Mouse (Mus musculus) Muller cell, postnatal 12 days (primary cell): ENCODE results near the gene Eid1.

ENCODE experiments used
- DNase-seq: peaks from one replicate; pipeline ENCODE4 v3.0.0-alpha.2; 2015; ENCODE audit errors: inconsistent ontology term

The Eid1 gene

DNA sequence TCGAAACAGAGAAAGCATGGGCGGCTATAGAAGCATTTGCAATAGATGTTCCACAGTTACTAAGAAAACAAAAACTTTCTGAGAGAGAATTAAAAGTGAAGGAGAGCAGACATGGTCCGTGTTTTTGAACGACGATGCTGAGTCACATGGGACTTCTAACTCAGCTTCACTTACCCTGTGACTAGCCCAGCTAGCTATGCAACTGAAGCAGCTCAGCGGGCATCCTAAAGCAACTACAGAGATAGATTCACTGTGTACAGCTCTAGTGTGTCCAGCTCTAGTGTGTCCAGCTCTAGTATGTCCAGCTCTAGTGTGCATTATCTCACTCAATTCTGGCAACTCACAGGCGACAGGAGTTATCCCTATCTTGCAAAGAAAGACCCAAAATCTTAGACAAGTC, 5.2 kb upstream of the Eid1 start:
- DNase-seq, result no peak

DNA sequence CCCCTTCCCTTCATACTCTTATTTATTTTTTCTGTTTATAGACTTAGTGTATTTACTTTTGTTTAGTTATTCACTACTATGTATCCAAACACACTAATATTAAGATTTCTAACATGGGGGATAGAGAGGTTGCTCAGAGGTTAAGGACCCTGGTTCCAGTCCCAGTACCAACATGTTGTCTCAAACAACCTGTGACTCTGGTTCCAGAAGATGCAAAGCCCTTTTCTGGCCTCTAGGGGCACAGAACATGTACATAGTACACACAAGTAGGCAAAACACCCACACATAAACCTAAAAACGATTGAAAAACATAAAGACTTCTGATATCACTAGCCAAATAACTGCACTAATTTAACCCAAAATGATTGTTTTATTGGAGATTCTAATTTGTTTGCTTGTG, 2.0 kb upstream of the Eid1 start:
- no peak for DNase-seq

DNA sequence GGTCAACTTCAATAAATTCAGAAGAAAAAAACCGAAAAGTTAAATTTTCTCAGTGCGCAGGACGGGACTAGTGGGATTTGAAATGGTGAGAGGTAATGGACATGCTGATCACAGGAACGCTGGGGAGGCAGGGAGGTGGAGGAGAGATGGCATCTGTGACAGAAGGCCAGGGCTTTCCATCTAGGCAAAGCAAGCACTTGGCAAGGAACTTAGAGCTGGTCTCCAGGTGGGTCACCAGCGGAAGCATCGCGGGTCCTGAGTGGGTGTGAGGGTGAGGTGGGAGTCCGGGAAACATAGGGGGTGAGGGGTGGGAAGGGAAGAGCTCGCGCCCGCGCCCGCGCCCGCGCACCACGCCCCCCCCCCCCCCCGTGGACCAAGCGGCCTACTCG, 333 bp upstream of the Eid1 start:
- no peak for DNase-seq

DNA sequence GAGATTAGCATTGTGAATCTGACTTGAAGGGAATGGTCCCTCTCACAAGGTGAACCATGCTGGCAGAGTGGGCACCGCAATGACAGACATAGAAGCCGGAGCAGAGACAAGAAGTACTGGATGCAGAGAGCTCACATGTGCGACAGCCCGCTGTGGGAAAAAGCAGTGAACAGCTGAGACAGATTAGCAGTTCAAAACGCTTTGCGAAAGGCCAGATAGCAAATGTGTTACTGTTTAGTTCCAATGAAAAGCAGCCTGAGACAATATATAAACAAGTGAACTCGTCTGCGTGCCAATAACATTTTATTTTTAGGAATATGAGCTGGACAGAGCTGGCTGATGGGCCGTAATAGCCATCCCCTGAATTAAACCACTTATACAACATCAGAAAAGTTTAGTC, 8.9 kb downstream of the Eid1 start:
- no peak for DNase-seq

DNA sequence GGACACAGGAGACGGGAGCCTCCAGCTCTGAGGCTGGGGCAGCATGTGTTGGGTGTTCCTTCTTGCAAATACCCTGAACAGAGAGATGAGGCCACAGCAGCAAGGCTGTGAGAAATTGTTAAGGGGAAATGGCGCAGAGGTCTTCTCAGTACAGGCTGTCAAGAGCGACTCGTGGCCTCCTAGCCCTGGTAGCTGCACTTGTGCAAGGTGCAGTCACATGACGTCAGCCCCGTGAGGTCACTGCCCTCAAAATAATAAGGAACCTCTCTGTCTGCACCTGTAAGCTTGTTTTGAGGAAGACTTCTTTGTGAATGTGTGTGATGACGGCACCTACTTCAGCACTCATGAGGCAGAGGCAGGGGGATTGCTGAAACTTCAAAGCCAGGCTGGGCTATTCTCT, 11.0 kb downstream of the Eid1 start:
- no peak for DNase-seq

DNA sequence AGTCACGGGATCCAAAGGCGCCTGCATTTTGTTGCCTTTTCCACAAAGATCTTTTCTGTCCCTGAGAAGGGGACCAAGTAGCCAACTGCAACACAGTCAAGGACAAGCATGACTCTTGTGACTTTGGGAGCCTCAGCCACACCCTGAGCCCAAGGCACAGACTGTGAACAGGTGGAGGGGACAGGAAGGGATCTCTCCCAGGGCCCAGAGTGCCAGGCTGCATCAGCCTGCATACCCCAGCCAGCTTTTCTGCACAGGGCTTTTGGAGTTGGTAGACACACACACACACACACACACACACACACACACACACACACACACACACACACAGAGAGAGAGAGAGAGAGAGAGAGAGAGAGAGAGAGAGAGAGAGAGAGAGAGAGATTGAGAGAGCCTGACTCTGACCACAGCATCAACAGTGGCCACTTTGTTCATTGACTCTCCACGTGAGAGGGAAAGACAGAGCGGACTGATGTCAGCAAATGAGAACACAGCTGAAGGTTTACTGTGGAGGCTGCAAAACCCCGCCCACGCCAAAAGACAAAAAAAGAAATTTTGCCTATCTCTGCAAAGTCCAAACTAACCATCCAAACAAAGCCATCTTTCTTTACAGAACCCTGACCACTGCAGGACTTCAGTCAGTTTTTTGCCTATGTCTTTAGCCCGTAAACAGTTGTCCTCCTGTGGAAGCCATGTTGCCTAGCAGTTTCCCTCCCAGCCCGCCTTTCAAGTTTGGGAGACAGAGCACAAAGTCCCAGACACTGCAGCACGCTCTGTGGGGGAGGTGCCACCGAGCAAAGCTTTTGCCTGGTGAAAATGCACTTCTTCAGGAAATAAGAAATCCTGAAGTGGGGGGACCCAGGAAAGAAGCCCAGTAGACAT, 11.9 kb downstream of the Eid1 start:
- peak; percentile 45 for DNase-seq

DNA sequence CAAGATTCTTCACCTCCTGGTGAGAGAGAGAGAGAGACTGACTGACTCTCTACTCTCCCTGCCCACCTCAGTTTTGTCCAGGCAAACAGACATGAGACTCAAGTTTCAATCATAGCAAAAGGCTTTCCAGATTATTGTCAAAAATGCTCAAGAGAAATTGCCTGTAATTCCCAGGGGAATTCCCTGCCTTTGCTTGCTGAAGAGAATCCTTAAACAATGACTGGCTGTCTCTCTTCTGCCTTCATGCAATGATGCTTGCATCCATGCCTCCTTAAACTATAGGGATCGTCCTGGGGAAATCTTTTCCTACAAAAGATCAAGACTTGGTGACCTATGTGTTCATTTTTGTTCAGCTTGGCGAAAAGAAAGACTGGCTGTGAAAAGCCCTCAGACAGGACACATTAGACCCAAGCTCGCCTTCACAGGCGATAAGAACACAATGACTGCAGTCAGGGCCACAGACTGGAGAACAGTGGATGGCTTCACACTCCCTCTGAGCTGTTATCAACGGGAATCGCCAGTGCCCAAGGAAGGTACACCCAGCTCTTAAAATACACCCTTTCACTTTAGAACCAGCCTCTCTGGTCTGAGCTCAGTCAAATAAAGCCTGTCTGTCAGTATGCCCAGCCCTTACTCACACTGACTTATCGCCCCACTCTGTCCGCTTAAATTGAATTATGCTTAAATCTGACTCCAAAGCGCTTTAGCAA, 12.7 kb downstream of the Eid1 start:
- DNase-seq, result no peak

DNA sequence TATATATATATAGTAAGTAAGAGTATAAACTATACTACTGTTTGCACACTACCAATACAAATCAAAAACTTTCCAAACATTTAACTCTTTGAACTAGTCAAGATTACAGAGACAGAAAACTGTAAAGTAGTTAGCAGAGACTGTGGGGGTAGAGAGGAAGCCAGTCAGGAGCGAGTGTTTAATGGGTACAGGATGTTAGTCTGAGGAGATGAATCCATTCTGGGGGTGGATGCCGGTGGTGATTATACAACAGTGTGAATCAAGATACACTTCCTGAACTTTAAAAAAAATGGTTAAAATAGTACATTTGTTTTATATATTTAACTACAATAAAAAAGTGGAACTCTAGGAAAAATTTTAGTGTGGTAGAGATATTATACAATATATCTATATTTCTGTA, 19.1 kb downstream of the Eid1 start:
- no peak for DNase-seq

DNA sequence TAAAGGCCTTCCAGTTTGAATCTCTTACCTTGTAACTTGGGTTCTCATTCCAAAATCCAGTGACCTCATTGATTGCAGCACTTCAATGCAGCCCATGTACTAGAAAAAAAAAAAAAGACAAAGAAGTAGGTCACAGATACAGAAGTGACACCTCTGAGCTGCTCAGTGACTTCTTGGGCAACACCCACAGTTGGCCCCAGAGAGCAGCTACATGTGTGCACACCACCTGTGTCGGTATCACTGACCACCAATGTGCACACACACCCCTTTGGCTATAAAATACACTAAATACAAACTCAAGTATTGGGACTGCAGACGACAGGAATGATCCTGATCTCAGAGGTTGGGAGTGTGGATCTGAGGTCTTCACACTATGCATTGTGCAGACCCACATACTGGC, 21.9 kb downstream of the Eid1 start:
- no peak for DNase-seq

DNA sequence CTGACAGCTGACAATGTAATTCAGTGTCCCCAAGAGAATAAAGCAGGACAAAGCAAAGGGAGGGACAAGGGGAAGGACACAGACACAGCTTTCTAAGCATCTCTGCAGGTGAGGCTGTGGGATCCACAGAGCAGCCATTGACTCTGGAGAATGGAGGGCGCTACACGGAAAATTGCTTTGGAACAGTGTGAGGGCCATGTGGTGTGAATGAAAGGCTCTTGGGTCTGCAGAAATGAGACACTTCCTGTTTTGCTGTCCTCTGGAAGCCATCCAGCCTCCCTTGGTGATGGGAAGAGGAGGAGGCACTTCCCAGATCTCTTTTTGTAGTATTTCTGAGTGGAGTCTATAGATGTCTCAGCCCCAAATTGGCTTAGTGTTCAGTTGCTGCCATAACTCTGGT, 23.3 kb downstream of the Eid1 start:
- DNase-seq, result peak; percentile 26

DNA sequence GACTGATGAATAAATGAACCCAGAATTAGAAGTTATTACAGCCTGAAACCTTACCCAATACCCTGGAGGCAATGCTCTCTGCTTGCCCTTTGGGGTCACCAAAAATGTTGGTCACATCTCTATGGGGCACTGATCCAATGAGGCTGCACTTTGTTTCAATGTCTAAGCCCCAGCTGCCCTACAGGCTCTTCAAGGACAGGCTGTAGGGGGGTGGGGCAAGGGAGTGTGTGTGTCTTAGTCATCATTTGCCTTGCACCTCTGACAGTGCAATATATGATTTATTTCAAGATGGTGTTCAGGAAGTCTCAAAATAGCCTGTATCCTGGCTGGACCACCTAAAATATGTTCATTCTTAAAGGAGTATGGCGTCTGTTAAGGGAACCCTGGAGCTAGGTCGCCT, 28.7 kb downstream of the Eid1 start:
- DNase-seq, result no peak

DNA sequence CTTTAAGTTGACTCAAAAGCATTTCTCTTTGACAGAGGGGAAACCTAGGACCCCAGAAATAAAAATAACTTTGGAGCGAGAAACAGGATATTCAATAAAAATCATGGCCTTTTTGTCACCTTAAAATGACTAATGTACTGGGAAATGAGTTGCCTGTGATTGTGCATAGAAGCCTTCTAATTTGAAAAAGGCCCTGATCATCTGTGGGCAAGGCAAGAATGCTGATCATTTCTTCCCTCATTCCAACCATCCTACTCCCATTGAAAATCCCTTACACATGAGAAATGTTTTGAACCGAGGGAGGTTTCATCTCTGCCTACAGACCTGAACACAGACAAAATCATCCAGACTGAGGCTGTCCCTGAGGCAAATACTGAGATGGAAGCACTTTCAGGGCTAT, 30.0 kb downstream of the Eid1 start:
- peak; percentile 92 for DNase-seq

DNA sequence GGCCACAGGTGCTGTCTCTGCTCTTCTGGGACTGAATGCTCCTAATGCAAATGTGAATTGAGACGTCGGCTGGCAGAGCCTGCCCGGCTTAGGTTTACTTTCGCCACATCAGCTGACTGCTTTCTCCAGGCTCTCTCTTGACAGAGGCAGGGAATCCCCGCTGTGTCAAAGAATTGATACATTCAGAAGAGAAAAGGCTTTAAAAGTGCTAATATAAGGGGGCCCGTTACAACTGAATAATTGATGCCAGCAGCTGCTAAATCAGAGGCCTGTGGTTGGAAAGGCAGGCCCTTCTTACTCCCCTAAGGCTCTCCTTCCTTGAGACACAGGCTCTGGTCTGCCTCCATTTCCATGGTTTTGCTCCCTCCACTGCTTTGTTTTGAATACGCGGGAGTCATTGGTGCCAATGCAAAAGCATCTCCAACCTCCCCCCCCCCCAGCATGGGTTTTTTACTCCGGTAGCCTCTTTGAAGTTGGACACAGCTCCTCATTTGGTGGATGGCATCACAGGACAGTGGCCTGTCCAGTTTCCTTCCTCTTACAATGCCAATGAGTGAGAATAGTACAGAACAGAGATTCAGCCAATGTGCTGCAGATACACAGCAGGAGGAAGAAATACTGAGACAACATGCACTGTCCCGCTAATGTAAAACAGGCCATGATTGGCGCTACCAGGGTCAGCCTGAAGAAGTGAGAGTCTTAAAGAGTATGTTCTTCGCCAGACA, 32.2 kb downstream of the Eid1 start:
- DNase-seq, result no peak

DNA sequence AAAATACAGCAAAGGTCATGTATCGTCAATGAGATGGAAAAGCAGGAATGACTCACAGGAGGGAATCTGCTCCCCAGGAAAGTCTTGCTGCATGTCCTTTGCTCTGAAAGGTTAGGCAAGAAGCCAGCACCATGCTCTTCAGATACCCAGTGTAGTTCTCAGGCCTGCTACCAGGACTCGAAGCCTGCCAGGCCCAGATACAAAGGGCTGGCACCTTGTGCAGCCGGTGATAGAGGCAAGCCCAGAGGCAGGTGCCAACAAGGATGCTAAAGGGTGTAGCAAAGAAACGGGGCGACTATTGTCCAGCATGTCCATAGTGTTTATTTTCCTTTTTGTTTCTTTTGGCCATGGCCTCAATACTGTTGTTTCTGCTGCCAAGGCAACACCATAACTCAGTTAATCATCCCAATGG, 33.6 kb downstream of the Eid1 start:
- DNase-seq, result peak; percentile 91

DNA sequence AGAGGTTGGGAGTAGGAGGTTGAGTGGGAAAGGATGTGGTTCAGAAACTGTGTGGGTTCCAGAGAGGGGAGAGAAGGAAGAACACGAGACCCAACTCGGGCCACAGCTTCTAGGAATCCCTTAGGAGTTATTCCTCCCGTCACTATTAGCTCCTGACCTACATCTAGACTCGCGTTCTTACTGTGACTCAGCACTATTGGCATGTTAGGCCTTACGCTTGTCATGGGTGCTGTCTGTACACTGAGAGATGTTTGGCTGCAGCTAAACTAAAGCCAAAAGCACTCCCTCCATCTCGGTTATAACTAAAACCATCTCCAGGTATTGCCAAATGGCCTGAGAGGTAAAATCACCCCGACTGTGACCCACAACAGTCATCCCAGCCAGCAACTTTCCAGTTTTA, 43.7 kb downstream of the Eid1 start:
- DNase-seq, result peak; percentile 54

DNA sequence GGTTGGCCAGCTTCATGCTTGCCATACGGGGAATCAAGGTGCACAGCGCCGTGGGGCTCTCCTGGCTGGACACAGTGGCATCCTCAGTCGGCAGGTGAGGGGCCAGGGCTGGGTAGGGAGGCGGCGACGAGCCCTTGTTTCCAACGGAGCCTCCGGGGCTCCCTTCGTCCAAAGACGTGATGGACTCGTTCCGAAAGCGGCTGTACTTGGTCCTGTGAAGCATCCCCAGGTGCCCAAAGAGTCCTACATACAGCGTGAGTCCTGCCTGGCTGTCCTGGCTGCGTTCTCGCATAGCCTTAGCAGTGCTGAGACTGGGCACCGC, 50.2 kb downstream of the Eid1 start:
- DNase-seq, result no peak

DNA sequence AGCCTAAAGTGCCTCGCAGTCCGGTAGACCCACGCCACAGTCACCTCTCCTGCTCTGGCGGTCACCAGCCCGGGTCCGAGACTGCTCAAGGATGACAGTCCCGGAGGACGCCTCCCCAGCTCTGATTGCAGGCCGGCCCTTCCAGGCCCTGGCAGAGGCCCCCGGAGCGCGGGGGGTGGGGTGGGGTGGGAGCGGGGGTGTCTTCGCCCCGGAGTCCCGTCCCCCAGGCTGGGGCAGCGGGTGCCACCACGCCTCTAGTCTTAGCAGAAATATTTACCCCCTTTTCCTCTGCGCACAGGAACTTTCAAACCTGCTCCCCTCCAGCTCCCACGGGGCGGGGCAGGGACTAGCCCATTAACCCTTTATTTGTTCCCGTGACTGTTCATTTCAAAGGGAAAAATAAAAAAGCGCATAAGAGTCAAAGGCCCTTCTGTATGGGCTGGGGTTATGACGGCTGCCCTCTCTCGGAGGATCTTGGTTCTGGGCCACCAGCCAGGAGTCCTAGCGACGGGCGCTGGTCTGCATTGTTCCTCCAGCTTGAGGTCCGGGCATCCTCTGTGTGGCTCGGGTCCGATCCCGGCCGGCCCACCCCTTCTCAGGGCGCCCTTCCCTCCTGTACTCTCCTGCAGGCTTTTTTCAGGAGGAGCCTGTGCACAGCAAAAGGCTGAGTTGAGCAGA, 50.7 kb downstream of the Eid1 start:
- DNase-seq, result peak; percentile 82

DNA sequence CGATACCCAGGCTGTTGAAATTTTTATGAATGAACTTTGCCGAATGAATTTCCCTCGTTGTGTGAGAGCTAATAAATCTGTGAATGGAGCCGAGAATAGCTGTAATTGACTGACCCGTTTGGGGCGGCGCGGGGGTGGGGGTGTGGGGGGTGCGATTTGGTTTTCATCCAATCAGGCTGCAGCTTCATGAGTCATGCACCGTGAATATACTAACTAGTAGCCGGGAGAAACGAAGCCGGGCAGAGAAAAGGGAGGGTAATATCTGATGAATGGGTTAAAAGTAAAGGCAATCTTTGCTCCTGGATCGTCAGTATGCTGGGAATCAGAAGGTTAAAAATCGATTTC, 51.2 kb downstream of the Eid1 start, which contains the start of gene Shc4:
Gene Shc4 (minus strand): TSS at position 63 of the 345 bp plus-strand sequence.
- DNase-seq, result peak; percentile 81
